Mouse (Mus musculus) midbrain, embryonic 14.5 days (tissue): ENCODE measurements at regions not wholly inside any gene's neighbourhood (a gene's known extent, or its start where the extent isn't known, plus 50 kb on each side); places are given as distances from the start of the nearest gene placed in this dataset.

Experiments
- ATAC-seq: fragments of 200-750 bp; cut with Nextera tagmentation; 2 replicates; pipeline ENCODE4 v1.8.0; 2017; ENCODE audit warnings: moderate number of reproducible peaks, moderate library complexity; ENCODE audit not compliant: low FRiP score, low TSS enrichment
- DNase-seq: peaks from one replicate; pipeline ENCODE4 v3.0.0-alpha.2; 2015
- H3K27ac ChIP-seq: fragments of 300-500 bp; sonication (generic); replicated peaks from 2 replicates; pipeline ENCODE4 v1.5.1; 2014; ENCODE audit warnings: mild to moderate bottlenecking, low read depth, low read length, moderate library complexity
- H3K27me3 ChIP-seq: fragments of 300-500 bp; sonication (generic); 2 replicates; pipeline ENCODE4 v1.6.1; 2014; ENCODE audit warnings: low read length, control low read depth, mixed read lengths; ENCODE audit not compliant: control insufficient read depth, insufficient read depth
- H3K36me3 ChIP-seq: fragments of 300-500 bp; sonication (generic); 2 replicates; pipeline ENCODE4 v1.6.1; 2014; ENCODE audit warnings: low read length, control low read depth; ENCODE audit not compliant: control insufficient read depth, insufficient read depth
- H3K4me1 ChIP-seq: fragments of 300-500 bp; sonication (generic); 2 replicates; pipeline ENCODE4 v1.6.1; 2014; ENCODE audit warnings: mild to moderate bottlenecking, antibody characterized with exemption, low read length, control low read depth; ENCODE audit not compliant: control insufficient read depth, insufficient read depth
- H3K4me2 ChIP-seq: fragments of 300-500 bp; sonication (generic); 2 replicates; pipeline ENCODE4 v1.6.1; 2014; ENCODE audit warnings: mild to moderate bottlenecking, low read length, moderate library complexity
- H3K4me3 ChIP-seq: fragments of 300-500 bp; sonication (generic); replicated peaks from 2 replicates; pipeline ENCODE4 v1.5.1; 2014; ENCODE audit warnings: low read depth, low read length
- H3K9ac ChIP-seq: fragments of 300-500 bp; sonication (generic); replicated peaks from 2 replicates; pipeline ENCODE4 v1.6.1; 2014; ENCODE audit warnings: mild to moderate bottlenecking, low read length, moderate library complexity
- H3K9me3 ChIP-seq: fragments of 300-500 bp; sonication (generic); 2 replicates; pipeline ENCODE4 v1.6.1; 2016; ENCODE audit warnings: low read length, control low read depth, mixed read lengths; ENCODE audit not compliant: control insufficient read depth
- WGBS: fragments of 180-500 bp; shearing (Covaris S2); extraction: QIAGEN DNeasy Blood & Tissue Kit; methylation state at CpG from one replicate; pipeline ENCODE4 v1.1.7; 2014; 5-methylcytosine and 5-hydroxymethylcytosine counted together

GRCm38 (mm10) chr1:90275786-90276520, 72.2 kb downstream of the Ackr3 start:
- H3K27ac ChIP-seq = no peak overlapping the region
- ATAC-seq = no peak
- no peaks in the 10 kb centered on the region for H3K27me3 ChIP-seq
- H3K9ac ChIP-seq = no peak overlapping the region
- H3K9me3 ChIP-seq = no peaks in the 10 kb centered on the region
- WGBS = 89% methylated on average over 16 of the region's 16 CpGs
- H3K4me3 ChIP-seq = no peak overlapping the region
- no peak overlapping the region for H3K4me2 ChIP-seq
- H3K36me3 ChIP-seq = no peaks in the 10 kb centered on the region
- no peak for DNase-seq
- H3K4me1 ChIP-seq = peaks cover 2% of the 10 kb centered on the region; the same call in 1 of the 2 replicates

GRCm38 (mm10) chr1:90277486-90278255, 73.9 kb downstream of the Ackr3 start:
- Histone ChIP-seq H3K27me3 (no peaks in the 10 kb centered on the region), H3K27ac (no peak overlapping the region), H3K9ac (no peak overlapping the region), H3K36me3 (no peaks in the 10 kb centered on the region), H3K9me3 (no peaks in the 10 kb centered on the region), H3K4me2 (no peak overlapping the region), H3K4me3 (no peak overlapping the region), H3K4me1 (peaks cover 2% of the 10 kb centered on the region; the same call in 1 of the 2 replicates)
- ATAC-seq = no peak
- no peak for DNase-seq
- 84% methylated on average over 18 of the region's 18 CpGs for WGBS

- Histone ChIP-seq H3K27ac (no peak overlapping the region), H3K9ac (no peak overlapping the region), H3K36me3 (no peaks in the 10 kb centered on the region), H3K4me3 (no peak overlapping the region), H3K4me1 (peaks cover 15% of the 10 kb centered on the region), H3K9me3 (no peaks in the 10 kb centered on the region), H3K4me2 (no peak overlapping the region), H3K27me3 (no peaks in the 10 kb centered on the region)
- DNase-seq (peak; percentile 70), ATAC-seq (no peak; the same call in 1 of the 2 replicates)
- WGBS = 63% methylated on average over 20 of the region's 20 CpGs
Measured at GRCm38 (mm10) chr1:90279066-90279839, 75.5 kb downstream of the Ackr3 start.

DNA sequence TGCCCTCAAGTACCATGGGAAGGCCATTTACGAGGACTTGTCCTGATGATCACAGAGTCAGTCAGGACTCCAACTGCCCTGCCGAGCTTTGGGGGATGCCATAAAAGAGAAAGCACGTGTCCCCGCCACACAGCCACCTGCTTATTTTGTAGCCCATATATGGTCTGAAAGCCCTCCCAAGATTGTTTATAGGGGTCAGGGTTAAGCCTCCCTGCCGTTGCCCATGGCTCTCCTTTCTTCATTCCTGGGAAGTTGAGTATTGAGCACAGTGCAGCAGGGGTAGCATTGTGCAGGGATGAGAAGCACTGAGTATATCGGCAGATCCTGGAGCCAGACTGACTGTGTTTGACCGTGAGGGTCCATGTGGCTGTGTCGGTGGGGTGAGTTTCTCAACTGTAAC, 76.4 kb downstream of the Ackr3 start:
- peaks cover 25% of the 10 kb centered on the region for H3K4me1 ChIP-seq
- no peaks in the 10 kb centered on the region for H3K36me3 ChIP-seq
- no peak overlapping the region for H3K9ac ChIP-seq
- DNase-seq (no peak), ATAC-seq (no peak)
- H3K27ac ChIP-seq = no peak overlapping the region
- WGBS = 69% methylated on average over 8 of the region's 8 CpGs
- no peak overlapping the region for H3K4me3 ChIP-seq
- no peaks in the 10 kb centered on the region for H3K9me3 ChIP-seq
- no peak overlapping the region for H3K4me2 ChIP-seq
- no peaks in the 10 kb centered on the region for H3K27me3 ChIP-seq

DNA sequence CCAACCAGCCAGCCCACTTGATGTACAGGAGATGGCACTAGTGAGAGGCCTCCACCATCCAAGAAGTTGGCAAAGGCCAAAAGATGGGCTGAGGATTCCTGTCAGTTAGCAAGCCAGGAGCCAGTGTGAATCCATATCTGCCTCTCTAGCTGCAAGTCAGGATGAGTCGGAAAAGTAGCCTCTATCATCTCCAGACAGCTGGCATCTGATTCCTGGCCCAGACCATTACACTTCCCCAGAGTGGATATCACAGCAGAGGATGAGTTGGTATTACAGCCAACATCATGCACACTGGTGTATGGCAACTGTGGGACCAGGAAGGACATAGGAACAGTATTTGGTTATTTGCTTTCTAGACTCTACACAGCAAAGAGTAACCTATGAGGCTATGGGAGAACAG, 77.5 kb downstream of the Ackr3 start:
- Histone ChIP-seq H3K27ac (no peak overlapping the region), H3K4me2 (no peak overlapping the region), H3K36me3 (no peaks in the 10 kb centered on the region), H3K4me1 (peaks cover 28% of the 10 kb centered on the region), H3K9me3 (no peaks in the 10 kb centered on the region), H3K4me3 (no peak overlapping the region), H3K27me3 (no peaks in the 10 kb centered on the region), H3K9ac (no peak overlapping the region)
- no peak for ATAC-seq
- DNase-seq = no peak
- WGBS = 93% methylated on average over 1 of the region's 1 CpGs

DNA sequence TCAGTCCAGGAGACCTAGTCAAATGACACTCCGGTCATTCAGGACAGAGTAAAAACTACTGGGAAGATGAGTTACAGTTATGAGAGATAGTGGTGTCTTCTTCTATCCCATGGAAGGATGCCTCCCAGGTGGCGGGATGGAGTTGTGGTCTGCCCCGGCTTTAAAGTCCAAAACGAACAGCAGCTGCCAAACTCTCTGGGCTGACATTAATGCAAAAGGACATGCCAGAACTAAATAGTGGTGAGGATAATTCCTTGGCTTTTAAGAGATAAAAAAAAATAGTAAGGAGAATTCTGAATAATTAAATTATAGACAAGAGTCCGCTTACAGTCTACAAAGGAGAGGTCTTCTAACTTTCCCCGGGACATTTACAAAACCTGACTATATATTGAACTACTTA, 78.2 kb downstream of the Ackr3 start:
- 66% methylated on average over 6 of the region's 6 CpGs for WGBS
- ATAC-seq (no peak), DNase-seq (no peak)
- Histone ChIP-seq H3K4me2 (no peak overlapping the region), H3K27ac (no peak overlapping the region), H3K27me3 (no peaks in the 10 kb centered on the region), H3K9me3 (no peaks in the 10 kb centered on the region), H3K36me3 (no peaks in the 10 kb centered on the region), H3K4me1 (peaks cover 28% of the 10 kb centered on the region), H3K4me3 (no peak overlapping the region), H3K9ac (no peak overlapping the region)

DNA sequence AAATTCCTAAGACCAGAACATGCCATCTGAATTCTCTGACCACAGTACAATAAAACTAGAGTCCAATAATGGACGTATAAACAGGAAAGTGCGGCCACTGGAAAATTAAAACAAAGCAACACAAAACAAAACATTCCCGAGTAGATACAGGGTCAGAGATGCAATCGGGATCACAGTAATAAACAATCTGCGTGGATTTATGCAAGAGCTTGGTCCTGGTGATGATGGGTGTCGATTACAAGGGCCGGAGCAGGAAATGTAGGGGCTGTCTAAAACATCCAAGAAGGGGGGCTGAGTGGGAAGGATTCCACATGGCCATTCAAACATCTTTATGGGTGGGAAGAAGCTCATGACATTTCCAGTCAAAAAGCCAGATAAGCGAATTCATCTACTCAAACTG, 78.6 kb downstream of the Ackr3 start:
- H3K36me3 ChIP-seq = no peaks in the 10 kb centered on the region
- no peak overlapping the region for H3K4me3 ChIP-seq
- H3K27me3 ChIP-seq = no peaks in the 10 kb centered on the region
- H3K4me1 ChIP-seq = peaks cover 28% of the 10 kb centered on the region
- DNase-seq (no peak), ATAC-seq (no peak)
- no peak overlapping the region for H3K4me2 ChIP-seq
- no peak overlapping the region for H3K9ac ChIP-seq
- no peak overlapping the region for H3K27ac ChIP-seq
- 86% methylated on average over 8 of the region's 8 CpGs for WGBS
- H3K9me3 ChIP-seq = no peaks in the 10 kb centered on the region

- DNase-seq (no peak), ATAC-seq (no peak)
- Histone ChIP-seq H3K9ac (no peak overlapping the region), H3K9me3 (no peaks in the 10 kb centered on the region), H3K4me2 (no peak overlapping the region), H3K4me3 (no peak overlapping the region), H3K36me3 (no peaks in the 10 kb centered on the region), H3K4me1 (peaks cover 26% of the 10 kb centered on the region), H3K27me3 (no peaks in the 10 kb centered on the region), H3K27ac (no peak overlapping the region)
- 42% methylated on average over 11 of the region's 11 CpGs for WGBS
Measured at GRCm38 (mm10) chr1:90283176-90283775, 79.5 kb downstream of the Ackr3 start.
